Mouse (Mus musculus): ENCODE data around the gene 4930550C14Rik.

DNA sequence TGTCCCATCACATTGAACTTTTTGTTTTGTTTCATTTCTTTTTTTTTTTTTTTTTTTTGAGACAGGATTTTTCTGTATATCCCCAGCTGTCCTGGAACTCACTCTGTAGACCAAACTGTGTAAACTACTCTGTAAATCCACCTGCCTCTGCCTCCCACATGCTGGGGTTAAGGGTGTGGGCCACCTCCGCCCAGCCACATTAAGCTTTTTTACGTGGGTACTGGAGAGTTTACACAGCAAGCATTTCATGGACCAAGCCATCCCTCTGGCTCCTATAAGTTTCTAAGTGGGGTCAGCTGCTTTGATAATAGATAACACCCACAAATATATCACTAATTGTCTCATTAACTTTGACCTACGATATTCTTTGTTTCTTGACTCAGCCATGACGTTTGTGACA is 6.4 kb downstream of the 4930550C14Rik start:
- TF ChIP-seq POLR2A (IDR thresholded peaks at IDR 0.05; ENCODE audit: borderline replicate concordance, control insufficient read depth, low read depth, low read length) (no peak), CTCF (IDR thresholded peaks at IDR 0.05; ENCODE audit: control insufficient read depth, insufficient read depth, low read length) (no peak)

Data from bone marrow, adult 2 months (tissue).